Mouse (Mus musculus) spleen, adult 2 months (tissue): Measurements from ENCODE around the gene Ak2.

ENCODE experiments used
- CTCF ChIP-seq: fragments of 200-500 bp; IDR thresholded peaks from 2 replicates; pipeline ENCODE4 v1.5.1; 2011; ENCODE audit warnings: mild to moderate bottlenecking, inconsistent platforms; ENCODE audit not compliant: insufficient read depth, insufficient read length, insufficient replicate concordance; ENCODE audit errors: extremely low read depth
- POLR2A ChIP-seq: fragments of 200-500 bp; IDR thresholded peaks from 2 replicates; pipeline ENCODE4 v1.6.1; 2011; ENCODE audit warnings: low read depth, low read length, inconsistent platforms

DNA sequence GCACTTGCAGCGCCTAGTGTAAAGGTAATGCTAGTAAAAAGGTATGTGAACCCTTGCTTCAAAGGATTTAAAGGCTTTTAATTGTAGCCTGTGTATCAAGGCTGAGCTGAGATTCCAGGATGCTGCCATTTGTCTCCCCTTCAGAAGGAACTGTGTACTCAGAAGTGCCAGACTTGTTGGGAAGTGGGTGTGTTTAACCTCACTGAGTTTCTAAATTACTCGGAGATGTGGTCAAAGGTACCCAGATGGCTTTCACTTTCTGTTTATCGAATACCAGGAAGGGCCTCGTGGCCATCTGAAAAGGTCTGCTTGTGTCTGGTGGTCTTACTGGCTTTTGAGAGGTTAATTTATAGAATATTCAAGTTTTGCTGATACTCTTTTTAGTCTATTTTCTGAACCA, 68.2 kb downstream of the Ak2 start:
- TF ChIP-seq CTCF (no peak), POLR2A (no peak)
